Mouse (Mus musculus): Measurements from ENCODE around the gene Timm13. TPM values are rescaled to one million over a fixed set of nuclear protein-coding genes. Genes with fewer than 3 reads are reported as not detected.

Gene Timm13
- polyA plus RNA-seq, 1 experiment from 2014 or later = 331 TPM

GRCm38 (mm10) chr10:80896581-80897485, 3.9 kb downstream of the Timm13 start:
- no peak overlapping the region for H3K9ac ChIP-seq (replicated peaks; ENCODE audit: low read length)
- H3K27me3 ChIP-seq (ENCODE audit: control insufficient read depth, insufficient read depth, low read length) = no peaks in the 10 kb centered on the region
- H3K4me3 ChIP-seq (replicated peaks; ENCODE audit: low read depth, low read length) = no peak overlapping the region
- peaks cover 23% of the 10 kb centered on the region for H3K36me3 ChIP-seq (ENCODE audit: control insufficient read depth, insufficient read depth, low read length)
- DNase-seq = no peak
- no peak overlapping the region for H3K4me2 ChIP-seq (ENCODE audit: low read length)
- ATAC-seq (ENCODE audit: low FRiP score, low TSS enrichment) = no peak
- peaks cover 7% of the 10 kb centered on the region for H3K4me1 ChIP-seq (ENCODE audit: control insufficient read depth, insufficient read depth, low read length)
- H3K9me3 ChIP-seq (ENCODE audit: control insufficient read depth, low read length) = no peaks in the 10 kb centered on the region
- no peak overlapping the region for H3K27ac ChIP-seq (replicated peaks; ENCODE audit: low read depth, low read length)
- WGBS = 74% methylated on average over 24 of the region's 24 CpGs

GRCm38 (mm10) chr10:80895697-80896096, 5.1 kb downstream of the Timm13 start:
- 83% methylated on average over 6 of the region's 6 CpGs for WGBS
- H3K9me3 ChIP-seq (ENCODE audit: control insufficient read depth, low read length) = no peaks in the 10 kb centered on the region

GRCm38 (mm10) chr10:80895100-80895499, 5.7 kb downstream of the Timm13 start:
- Histone ChIP-seq H3K4me1 (ENCODE audit: control insufficient read depth, insufficient read depth, low read length) (peaks cover 7% of the 10 kb centered on the region), H3K4me3 (replicated peaks; ENCODE audit: low read depth, low read length) (no peak overlapping the region), H3K9me3 (ENCODE audit: control insufficient read depth, low read length) (no peaks in the 10 kb centered on the region), H3K27me3 (ENCODE audit: control insufficient read depth, insufficient read depth, low read length) (no peaks in the 10 kb centered on the region), H3K27ac (replicated peaks; ENCODE audit: low read depth, low read length) (no peak overlapping the region), H3K9ac (replicated peaks; ENCODE audit: low read length) (no peak overlapping the region), H3K4me2 (ENCODE audit: low read length) (no peak overlapping the region), H3K36me3 (ENCODE audit: control insufficient read depth, insufficient read depth, low read length) (peaks cover 18% of the 10 kb centered on the region)
- ATAC-seq (ENCODE audit: low FRiP score, low TSS enrichment) = no peak
- DNase-seq = no peak
- WGBS = 84% methylated on average over 7 of the region's 7 CpGs

More at GRCm38 (mm10) chr10:80895697-80896096, 5.1 kb downstream of the Timm13 start:
- Histone ChIP-seq H3K4me2 (ENCODE audit: low read length) (no peak overlapping the region), H3K27me3 (ENCODE audit: control insufficient read depth, insufficient read depth, low read length) (no peaks in the 10 kb centered on the region), H3K27ac (replicated peaks; ENCODE audit: low read depth, low read length) (no peak overlapping the region), H3K9ac (replicated peaks; ENCODE audit: low read length) (no peak overlapping the region), H3K4me1 (ENCODE audit: control insufficient read depth, insufficient read depth, low read length) (peaks cover 7% of the 10 kb centered on the region), H3K36me3 (ENCODE audit: control insufficient read depth, insufficient read depth, low read length) (peaks cover 18% of the 10 kb centered on the region), H3K4me3 (replicated peaks; ENCODE audit: low read depth, low read length) (no peak overlapping the region)
- ATAC-seq (ENCODE audit: low FRiP score, low TSS enrichment) (no peak), DNase-seq (no peak)

- Histone ChIP-seq H3K4me2 (ENCODE audit: low read length) (no peak overlapping the region), H3K9me3 (ENCODE audit: control insufficient read depth, low read length) (no peaks in the 10 kb centered on the region), H3K9ac (replicated peaks; ENCODE audit: low read length) (no peak overlapping the region), H3K4me3 (replicated peaks; ENCODE audit: low read depth, low read length) (no peak overlapping the region), H3K27me3 (ENCODE audit: control insufficient read depth, insufficient read depth, low read length) (no peaks in the 10 kb centered on the region), H3K27ac (replicated peaks; ENCODE audit: low read depth, low read length) (no peak overlapping the region), H3K4me1 (ENCODE audit: control insufficient read depth, insufficient read depth, low read length) (no peaks in the 10 kb centered on the region), H3K36me3 (ENCODE audit: control insufficient read depth, insufficient read depth, low read length) (no peaks in the 10 kb centered on the region)
- WGBS = 78% methylated on average over 11 of the region's 11 CpGs
- DNase-seq (no peak), ATAC-seq (ENCODE audit: low FRiP score, low TSS enrichment) (no peak)
Measured at GRCm38 (mm10) chr10:80887181-80887580, 13.6 kb downstream of the Timm13 start.

- Histone ChIP-seq H3K4me1 (ENCODE audit: control insufficient read depth, insufficient read depth, low read length) (no peaks in the 10 kb centered on the region), H3K9me3 (ENCODE audit: control insufficient read depth, low read length) (no peaks in the 10 kb centered on the region), H3K4me2 (ENCODE audit: low read length) (no peak overlapping the region), H3K27me3 (ENCODE audit: control insufficient read depth, insufficient read depth, low read length) (no peaks in the 10 kb centered on the region), H3K27ac (replicated peaks; ENCODE audit: low read depth, low read length) (no peak overlapping the region), H3K9ac (replicated peaks; ENCODE audit: low read length) (no peak overlapping the region), H3K4me3 (replicated peaks; ENCODE audit: low read depth, low read length) (no peak overlapping the region), H3K36me3 (ENCODE audit: control insufficient read depth, insufficient read depth, low read length) (no peaks in the 10 kb centered on the region)
- ATAC-seq (ENCODE audit: low FRiP score, low TSS enrichment) = no peak
- 26% methylated on average over 10 of the region's 10 CpGs for WGBS
- peak; percentile 70 for DNase-seq
Measured at GRCm38 (mm10) chr10:80881301-80881700, 19.5 kb downstream of the Timm13 start.

- Histone ChIP-seq H3K27ac (replicated peaks; ENCODE audit: low read depth, low read length) (no peak overlapping the region), H3K4me2 (ENCODE audit: low read length) (no peak overlapping the region), H3K36me3 (ENCODE audit: control insufficient read depth, insufficient read depth, low read length) (no peaks in the 10 kb centered on the region), H3K4me1 (ENCODE audit: control insufficient read depth, insufficient read depth, low read length) (no peaks in the 10 kb centered on the region), H3K9me3 (ENCODE audit: control insufficient read depth, low read length) (no peaks in the 10 kb centered on the region), H3K27me3 (ENCODE audit: control insufficient read depth, insufficient read depth, low read length) (no peaks in the 10 kb centered on the region), H3K4me3 (replicated peaks; ENCODE audit: low read depth, low read length) (no peak overlapping the region), H3K9ac (replicated peaks; ENCODE audit: low read length) (no peak overlapping the region)
- WGBS = 78% methylated on average over 2 of the region's 2 CpGs
- ATAC-seq (ENCODE audit: low FRiP score, low TSS enrichment) (no peak), DNase-seq (no peak)
Measured at GRCm38 (mm10) chr10:80880901-80881300, 19.9 kb downstream of the Timm13 start.

GRCm38 (mm10) chr10:80880131-80880641, 20.6 kb downstream of the Timm13 start:
- H3K36me3 ChIP-seq (ENCODE audit: control insufficient read depth, insufficient read depth, low read length) = no peaks in the 10 kb centered on the region
- 18% methylated on average over 5 of the region's 5 CpGs for WGBS
- H3K4me3 ChIP-seq (replicated peaks; ENCODE audit: low read depth, low read length) = no peak overlapping the region
- no peaks in the 10 kb centered on the region for H3K4me1 ChIP-seq (ENCODE audit: control insufficient read depth, insufficient read depth, low read length)
- no peaks in the 10 kb centered on the region for H3K27me3 ChIP-seq (ENCODE audit: control insufficient read depth, insufficient read depth, low read length)
- H3K4me2 ChIP-seq (ENCODE audit: low read length) = no peak overlapping the region
- no peaks in the 10 kb centered on the region for H3K9me3 ChIP-seq (ENCODE audit: control insufficient read depth, low read length)
- no peak overlapping the region for H3K27ac ChIP-seq (replicated peaks; ENCODE audit: low read depth, low read length)
- no peak overlapping the region for H3K9ac ChIP-seq (replicated peaks; ENCODE audit: low read length)
- ATAC-seq (ENCODE audit: low FRiP score, low TSS enrichment) (peak; percentile 48; the same call in 1 of the 2 replicates), DNase-seq (peak; percentile 71)

GRCm38 (mm10) chr10:80876594-80876993, 24.2 kb downstream of the Timm13 start:
- Histone ChIP-seq H3K4me1 (ENCODE audit: control insufficient read depth, insufficient read depth, low read length) (no peaks in the 10 kb centered on the region), H3K27ac (replicated peaks; ENCODE audit: low read depth, low read length) (no peak overlapping the region), H3K9ac (replicated peaks; ENCODE audit: low read length) (no peak overlapping the region), H3K36me3 (ENCODE audit: control insufficient read depth, insufficient read depth, low read length) (no peaks in the 10 kb centered on the region), H3K9me3 (ENCODE audit: control insufficient read depth, low read length) (no peaks in the 10 kb centered on the region), H3K27me3 (ENCODE audit: control insufficient read depth, insufficient read depth, low read length) (no peaks in the 10 kb centered on the region), H3K4me2 (ENCODE audit: low read length) (no peak overlapping the region), H3K4me3 (replicated peaks; ENCODE audit: low read depth, low read length) (no peak overlapping the region)
- DNase-seq (no peak), ATAC-seq (ENCODE audit: low FRiP score, low TSS enrichment) (no peak)
- WGBS = 35% methylated on average over 3 of the region's 3 CpGs

- Histone ChIP-seq H3K9ac (replicated peaks; ENCODE audit: low read length) (no peak overlapping the region), H3K4me2 (ENCODE audit: low read length) (no peak overlapping the region), H3K4me3 (replicated peaks; ENCODE audit: low read depth, low read length) (no peak overlapping the region), H3K4me1 (ENCODE audit: control insufficient read depth, insufficient read depth, low read length) (no peaks in the 10 kb centered on the region), H3K27ac (replicated peaks; ENCODE audit: low read depth, low read length) (no peak overlapping the region), H3K9me3 (ENCODE audit: control insufficient read depth, low read length) (no peaks in the 10 kb centered on the region), H3K27me3 (ENCODE audit: control insufficient read depth, insufficient read depth, low read length) (no peaks in the 10 kb centered on the region), H3K36me3 (ENCODE audit: control insufficient read depth, insufficient read depth, low read length) (no peaks in the 10 kb centered on the region)
- ATAC-seq (ENCODE audit: low FRiP score, low TSS enrichment) (no peak), DNase-seq (peak; percentile 78)
- 22% methylated on average over 5 of the region's 5 CpGs for WGBS
Measured at GRCm38 (mm10) chr10:80876028-80876427, 24.7 kb downstream of the Timm13 start.

All from midbrain, embryonic 14.5 days (tissue).